Mouse (Mus musculus): ENCODE results near the gene Ace3. TPM values are rescaled to one million over a fixed set of nuclear protein-coding genes. Genes with fewer than 3 reads are reported as not detected.

Gene Ace3
- polyA plus RNA-seq (2012; rRNA removed), result not detected in 2 replicates

DNA sequence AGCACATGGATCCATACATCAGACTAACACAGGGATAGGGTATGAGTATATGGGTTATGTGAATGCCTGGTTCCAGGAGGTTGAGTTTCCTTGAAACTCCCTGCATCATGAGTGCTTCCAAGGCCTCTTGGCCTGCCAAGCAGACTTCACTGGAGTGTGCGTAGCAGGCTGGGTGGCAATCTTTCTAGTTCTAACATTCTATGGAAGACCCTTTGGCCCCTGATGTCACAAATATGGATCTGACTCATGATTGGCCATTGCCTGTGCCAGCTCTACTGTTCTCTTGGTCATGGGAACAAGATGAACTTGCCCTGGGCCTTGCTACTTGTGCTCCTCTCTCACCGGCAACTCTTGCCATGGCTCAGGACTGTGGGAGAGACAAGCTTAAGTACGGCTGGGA lies at the start of gene Ace3:
TSS of gene Ace3 (plus strand) at position 301 of the 400 bp plus-strand sequence.

DNA sequence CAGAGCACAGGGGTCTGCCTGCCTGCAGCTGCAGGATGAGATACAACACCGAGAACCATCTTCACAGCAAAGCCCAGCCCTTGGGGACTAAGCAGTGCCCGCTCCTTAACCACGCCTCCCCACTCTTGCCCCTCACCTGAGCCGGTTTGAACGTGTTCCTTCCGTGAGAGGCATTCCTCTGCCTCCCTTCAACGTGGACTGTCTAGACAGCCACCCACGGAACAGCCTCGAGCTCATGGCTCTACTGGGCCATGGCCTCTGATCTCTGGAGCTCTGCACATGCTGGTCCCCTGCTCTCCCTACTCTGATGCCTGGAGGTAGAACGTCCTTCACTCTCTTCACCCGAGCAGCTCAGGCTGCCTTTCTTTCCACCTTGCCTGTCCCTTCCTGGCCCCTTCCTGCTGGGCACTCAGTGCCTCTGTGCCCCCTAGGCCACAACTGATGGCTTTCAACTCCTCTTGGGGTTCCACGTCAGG lies 41.5 kb upstream of the Ace3 start, which contains the start of gene Cyb561:
TSS of gene Cyb561 (minus strand) at position 426 of the 476 bp plus-strand sequence.

DNA sequence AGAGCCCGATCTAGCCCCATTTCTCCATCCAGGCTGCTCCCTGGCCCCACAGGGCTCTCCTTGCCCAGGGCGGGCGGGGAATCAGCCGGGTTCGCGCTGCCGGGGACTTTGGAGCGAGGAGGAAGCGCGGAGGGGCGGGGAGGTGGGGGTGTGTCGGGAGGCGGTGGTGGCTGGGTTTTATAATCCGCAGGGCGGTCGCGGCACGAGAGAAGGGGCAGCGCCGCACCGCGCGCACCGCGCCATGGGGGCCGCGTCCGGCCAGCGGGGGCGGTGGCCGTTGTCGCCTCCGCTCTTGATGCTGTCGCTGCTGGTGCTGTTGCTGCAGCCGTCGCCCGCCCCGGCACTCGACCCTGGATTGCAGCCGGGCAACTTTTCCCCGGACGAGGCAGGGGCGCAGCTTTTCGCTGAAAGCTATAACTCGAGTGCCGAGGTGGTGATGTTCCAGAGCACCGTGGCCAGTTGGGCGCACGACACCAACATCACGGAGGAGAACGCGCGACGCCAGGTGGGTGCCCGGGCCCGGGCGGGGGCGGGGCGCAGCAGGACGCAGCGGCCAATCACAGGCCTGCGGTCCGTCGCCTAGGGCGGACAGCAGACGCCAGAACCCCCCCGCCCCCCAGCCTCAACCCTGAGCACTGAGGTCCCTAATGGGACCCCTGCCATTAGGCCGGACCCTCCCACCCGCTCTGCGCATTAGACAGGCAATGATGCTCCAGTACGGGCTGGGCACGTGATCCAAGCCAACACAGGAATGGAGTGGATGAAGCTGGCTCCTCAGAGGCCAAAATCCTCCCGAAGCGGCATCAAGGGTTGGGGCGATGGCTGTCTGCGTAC lies 26.5 kb upstream of the Ace3 start, which contains the start of gene Ace:
TSS of gene Ace (plus strand) at position 205 of the 834 bp plus-strand sequence.

DNA sequence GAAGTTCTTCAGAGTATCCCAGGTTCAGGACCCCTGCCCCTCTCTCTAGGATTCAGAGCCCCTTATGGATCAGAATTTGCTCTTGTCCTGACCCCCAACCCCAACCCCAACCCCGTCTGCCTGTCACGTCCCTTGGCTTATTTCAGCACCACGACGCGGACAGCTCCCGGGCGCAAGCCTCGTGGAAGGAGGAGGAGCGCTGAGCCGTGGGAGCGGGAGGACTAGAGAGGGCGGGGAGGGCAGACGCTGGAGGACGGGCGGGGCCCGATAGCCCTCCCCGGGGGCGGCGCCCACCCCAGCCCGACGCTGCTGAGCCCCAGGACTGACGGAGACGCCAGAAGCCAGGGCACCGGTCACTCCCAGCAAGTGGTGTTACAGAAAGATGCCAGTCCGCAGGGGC lies 13.3 kb downstream of the Ace3 start, which contains the start of gene Kcnh6:
TSS of gene Kcnh6 (plus strand) at position 304 of the 400 bp plus-strand sequence.

DNA sequence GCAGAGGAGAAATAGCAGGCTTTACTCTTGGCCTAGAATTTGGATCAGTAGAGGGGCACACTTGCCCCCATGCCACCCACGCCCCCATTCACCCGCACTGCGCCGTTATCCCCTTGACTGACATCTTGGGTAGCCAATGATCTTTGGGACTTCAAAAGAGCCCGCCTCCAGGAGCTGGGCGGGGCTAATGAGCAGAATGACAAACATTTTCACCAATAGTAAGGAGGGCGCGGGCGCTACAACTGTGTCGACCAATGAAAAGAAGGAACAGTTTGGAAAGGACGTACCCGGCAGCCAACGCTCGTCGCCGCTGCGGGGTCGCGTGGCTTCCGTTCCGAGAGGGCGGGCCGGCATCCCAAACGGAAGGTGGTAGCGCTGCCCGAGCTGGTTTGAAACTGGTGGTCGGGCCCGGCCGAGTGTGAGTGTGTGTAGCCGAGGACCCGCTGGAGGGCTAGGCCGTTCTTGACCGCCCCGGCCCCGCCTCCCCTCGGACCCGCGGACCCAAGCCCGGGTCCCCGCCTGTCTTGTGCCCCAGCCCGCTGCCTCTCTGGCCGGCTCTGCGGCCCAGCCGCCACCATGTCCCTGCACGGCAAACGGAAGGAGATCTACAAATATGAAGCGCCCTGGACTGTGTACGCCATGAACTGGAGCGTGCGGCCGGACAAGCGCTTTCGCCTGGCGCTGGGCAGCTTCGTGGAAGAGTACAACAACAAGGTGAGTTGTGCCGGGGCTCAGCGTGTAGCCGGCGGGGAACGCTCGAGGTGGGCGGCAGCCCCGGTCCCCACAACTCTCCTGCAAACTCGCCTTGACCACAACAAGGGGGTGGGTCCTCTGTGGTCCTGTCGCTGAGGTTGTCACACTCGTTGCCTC lies 42.3 kb downstream of the Ace3 start, which contains the start of gene Dcaf7:
TSS of gene Dcaf7 (plus strand) at position 325 of the 870 bp plus-strand sequence.

Other genes with a start within 250 kb of the Ace3 start
- 0.65 TPM in 2 replicates for gene Cyb561, start 41.3 kb upstream of the Ace3 start, polyA plus RNA-seq (2012; rRNA removed)
- gene Ace, start 26.7 kb upstream of the Ace3 start, polyA plus RNA-seq (2012; rRNA removed), result 0.09 and 0.46 TPM in 2 replicates
- gene Kcnh6, start 13.4 kb downstream of the Ace3 start, polyA plus RNA-seq (2012; rRNA removed), result 0.01 and 0.03 TPM in 2 replicates
- gene Dcaf7, start 42.2 kb downstream of the Ace3 start, polyA plus RNA-seq (2012; rRNA removed), result 12.6 and 16.4 TPM in 2 replicates
- gene Taco1, start 71.4 kb downstream of the Ace3 start, polyA plus RNA-seq (2012; rRNA removed), result 8.7 and 9.4 TPM in 2 replicates
- 9.5 and 10.2 TPM in 2 replicates for gene Map3k3, start 89.9 kb downstream of the Ace3 start, polyA plus RNA-seq (2012; rRNA removed)
- not detected in 2 replicates for gene Gm10840, start 166.2 kb downstream of the Ace3 start, polyA plus RNA-seq (2012; rRNA removed)
- gene Limd2, start 166.2 kb downstream of the Ace3 start, polyA plus RNA-seq (2012; rRNA removed), result 39.4 and 40.4 TPM in 2 replicates
- gene Strada, start 207.5 kb downstream of the Ace3 start, polyA plus RNA-seq (2012; rRNA removed), result 6.9 and 7.0 TPM in 2 replicates
- gene Ccdc47, start 221.7 kb downstream of the Ace3 start, polyA plus RNA-seq (2012; rRNA removed), result 24.5 and 27.0 TPM in 2 replicates
- 11.9 and 13.5 TPM in 2 replicates for gene Ddx42, start 222.3 kb downstream of the Ace3 start, polyA plus RNA-seq (2012; rRNA removed)